Mouse (Mus musculus): Measurements from ENCODE around the gene Tmod4.

Tmod4 gene

GRCm38 (mm10) chr3:95173256-95173949, 49.1 kb downstream of the Tmod4 start:
- DNase-seq (ENCODE audit: low spot score) = no peak

DNA sequence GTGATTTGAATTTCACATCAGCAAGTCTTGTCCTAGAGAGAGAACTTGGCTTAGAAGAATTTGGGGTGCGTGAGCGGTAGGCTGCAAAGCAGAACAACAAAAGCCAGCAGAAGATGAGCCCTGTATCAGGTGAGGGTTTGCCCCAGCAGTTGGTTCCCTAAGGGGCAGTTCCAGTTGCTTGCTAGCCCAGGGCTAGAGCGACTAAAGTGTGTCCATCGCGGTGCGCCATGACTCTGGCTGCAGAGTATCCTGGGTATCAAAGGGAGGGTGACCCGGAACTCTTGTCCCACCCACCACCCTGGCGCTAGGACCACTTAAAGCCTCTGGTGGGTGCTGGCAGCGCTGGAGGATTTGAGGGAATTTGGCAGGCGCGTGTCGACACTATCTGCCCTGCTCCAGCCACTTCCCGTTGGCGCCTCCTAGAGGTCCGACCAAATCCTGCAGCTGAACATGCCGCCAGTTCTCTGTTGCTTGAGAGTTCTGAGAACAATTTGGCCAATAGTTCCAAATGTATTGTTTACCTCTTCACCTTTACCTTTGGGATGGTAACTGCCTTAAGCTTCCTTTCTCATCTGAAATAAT, 49.8 kb downstream of the Tmod4 start:
- DNase-seq (ENCODE audit: low spot score) = peak; percentile 83

GRCm38 (mm10) chr3:95176500-95176899, 52.2 kb downstream of the Tmod4 start:
- DNase-seq (ENCODE audit: low spot score) = no peak

GRCm38 (mm10) chr3:95177583-95177982, 53.3 kb downstream of the Tmod4 start:
- no peak for DNase-seq (ENCODE audit: low spot score)
